Mouse (Mus musculus): Measurements from ENCODE around the gene Tcerg1l.

- TF ChIP-seq CTCF (conservative IDR thresholded peaks at IDR 0.05; ENCODE audit: insufficient read depth, insufficient read length, low read depth, low read length) (no peak), POLR2A (IDR thresholded peaks at IDR 0.05; ENCODE audit: low read depth, low read length) (no peak)
Observed at GRCm38 (mm10) chr7:138374376-138374775, 23.2 kb downstream of the Tcerg1l start.
